Comparison of ENCODE assay signal across 29 mouse cellular contexts in genomic region chr10:21156953-21157499, GRCm38 (mm10). TPM values are rescaled to one million over a fixed set of nuclear protein-coding genes. Genes with fewer than 3 reads are reported as not detected.
DNase-seq lines count a peak whose midpoint lies in the region; ATAC-seq and TF ChIP-seq lines count a peak whose summit lies in the region.
"Had no signal": no experiment of that assay in that cellular context is flagged by ENCODE, and none has a peak within 500 bp of the region (broad histone marks: within the 10 kb centered on the region; RNA-seq: fewer than 3 reads in every experiment).

No protein-coding gene starts in this region.

- no peak overlapping the region for H3K4me3 ChIP-seq in CH12.LX (replicated peaks in 1 of 3; ENCODE audit: low read depth in 2 of 3, low read length in 2 of 3, poor library complexity in 1 of 3)
- no peak overlapping the region for H3K4me3 ChIP-seq in liver, postnatal 0 days (ENCODE audit: low read depth, low read length)
- no peak overlapping the region for H3K4me3 ChIP-seq in hindbrain, embryonic 10.5 days
- H3K4me3 ChIP-seq: embryonic facial prominence, embryonic 13.5 days; forebrain, embryonic 10.5 days; gastrocnemius, adult 2 months; intestine, embryonic 15.5 days; limb, embryonic 10.5 days; limb, embryonic 15.5 days; lung, embryonic 15.5 days; midbrain, embryonic 15.5 days; neural tube, embryonic 15.5 days had no signal

- dilution Hi-C loops in CH12.LX (cut with MboI; ENCODE audit: extremely low pct_ligation_motif_present, extremely low pct_unique_long_range_greater_than_20kb, low sequenced_read_pairs) = no loop called here

- peaks cover 6 to 61% of the 10 kb centered on the region in 2 experiments for H3K4me1 ChIP-seq in CH12.LX (ENCODE audit: control insufficient read depth in 1 of 2, insufficient read depth in 2 of 2)
- peaks cover 31% of the 10 kb centered on the region; the same call in 1 of the 2 replicates for H3K4me1 ChIP-seq in liver, postnatal 0 days (ENCODE audit: insufficient read depth)
- peaks cover 32% of the 10 kb centered on the region for H3K4me1 ChIP-seq in hindbrain, embryonic 10.5 days (replicated peaks)

- no peak overlapping the region for H3K4me2 ChIP-seq in CH12.LX (ENCODE audit: insufficient read depth, low read depth, poor library complexity, severe bottlenecking)
- peak overlapping the region; percentile 13; the same call in 1 of the 2 replicates for H3K4me2 ChIP-seq in liver, postnatal 0 days (ENCODE audit: low read depth, low read length)
- H3K4me2 ChIP-seq: embryonic facial prominence, embryonic 13.5 days; limb, embryonic 15.5 days; midbrain, embryonic 15.5 days; neural tube, embryonic 15.5 days had no signal

- TF ChIP-seq EP300 in CH12.LX (IDR thresholded peaks at IDR 0.05; ENCODE audit: low read length) = no peak
- TF ChIP-seq EP300 in liver, postnatal 0 days (IDR thresholded peaks at IDR 0.05; ENCODE audit: low read depth) = no peak

- H3K9me3 ChIP-seq in CH12.LX (replicated peaks; ENCODE audit: low read length) = peaks cover under 1% of the 10 kb centered on the region
- no peaks in the 10 kb centered on the region for H3K9me3 ChIP-seq in liver, postnatal 0 days (ENCODE audit: low read length)
- H3K9me3 ChIP-seq in hindbrain, embryonic 10.5 days = no peaks in the 10 kb centered on the region
- H3K9me3 ChIP-seq: embryonic facial prominence, embryonic 13.5 days; forebrain, embryonic 10.5 days; intestine, embryonic 15.5 days; limb, embryonic 10.5 days; limb, embryonic 15.5 days; lung, embryonic 15.5 days; midbrain, embryonic 15.5 days; neural tube, embryonic 15.5 days had no signal

- H3K27ac ChIP-seq in CH12.LX (ENCODE audit: insufficient read depth, low read depth) = no peak overlapping the region
- H3K27ac ChIP-seq in liver, postnatal 0 days (ENCODE audit: low read depth) = no peak overlapping the region
- H3K27ac ChIP-seq in hindbrain, embryonic 10.5 days = no peak overlapping the region
- H3K27ac ChIP-seq: embryonic facial prominence, embryonic 13.5 days; forebrain, embryonic 10.5 days; gastrocnemius, adult 2 months; intestine, embryonic 15.5 days; kidney, postnatal 0 days; limb, embryonic 10.5 days; limb, embryonic 15.5 days; lung, embryonic 15.5 days; midbrain, embryonic 15.5 days; neural tube, embryonic 15.5 days had no signal

- no peaks in the 10 kb centered on the region for H3K27me3 ChIP-seq in CH12.LX (replicated peaks)
- peaks cover 11% of the 10 kb centered on the region; the same call in 1 of the 2 replicates for H3K27me3 ChIP-seq in liver, postnatal 0 days (ENCODE audit: insufficient read depth, low read length)
- peaks cover 47% of the 10 kb centered on the region for H3K27me3 ChIP-seq in hindbrain, embryonic 10.5 days (ENCODE audit: insufficient read depth, poor library complexity, severe bottlenecking)

- TF ChIP-seq RAD21 in CH12.LX (IDR thresholded peaks at IDR 0.05; ENCODE audit: low read depth, low read length) = no peak

- no peak for ATAC-seq in liver, postnatal 0 days
- ATAC-seq: forebrain, embryonic 16.5 days; hindbrain, embryonic 16.5 days; intestine, embryonic 15.5 days; midbrain, embryonic 15.5 days had no signal

- in situ Hi-C loops in CH12.LX (cut with MboI; ENCODE audit: low pct_ligation_motif_present, low pct_unique_long_range_greater_than_20kb, low sequenced_read_pairs) = no loop called here

- DNase-seq in lung, postnatal 36 days = peak; percentile 17
- no peak for DNase-seq in lung, postnatal 10 days
- peak; percentile 45 for DNase-seq in CH12.LX (ENCODE audit: extremely low read depth)
- peak; percentile 25 for DNase-seq in Muller cell, postnatal 12 days (ENCODE audit: inconsistent ontology term)
- no peak for DNase-seq in liver, postnatal 0 days
- no peak for DNase-seq in kidney, postnatal 36 days
- DNase-seq in hindbrain, embryonic 10.5 days (ENCODE audit: low spot score) = no peak
- DNase-seq: adrenal gland, postnatal 14 days; cerebellum, adult 11-12 months; cerebellum, adult 9-11 months; embryo, embryonic 11 days; gastrocnemius, adult 2 months; gastrocnemius, postnatal 36 days; heart, postnatal 14 days; kidney, adult 2 months; lung, postnatal 4 days; right cerebral cortex, postnatal 25 days; thymus, postnatal 36 days had no signal

- H3K36me3 ChIP-seq in CH12.LX (replicated peaks in 1 of 2; ENCODE audit: control insufficient read depth in 1 of 2, insufficient read depth in 1 of 2, low read length in 1 of 2) = peaks cover 19 to 36% of the 10 kb centered on the region in 2 experiments
- no peaks in the 10 kb centered on the region for H3K36me3 ChIP-seq in liver, postnatal 0 days (replicated peaks; ENCODE audit: insufficient read depth, low read length)
- H3K36me3 ChIP-seq in hindbrain, embryonic 10.5 days = peaks cover 21% of the 10 kb centered on the region
- H3K36me3 ChIP-seq: embryonic facial prominence, embryonic 13.5 days; intestine, embryonic 15.5 days; limb, embryonic 15.5 days; midbrain, embryonic 15.5 days; neural tube, embryonic 15.5 days had no signal

- peaks cover 15% of the 10 kb centered on the region for H3K79me2 ChIP-seq in CH12.LX (replicated peaks; ENCODE audit: control insufficient read depth, extremely low read depth, insufficient read depth, poor library complexity, severe bottlenecking)

- TF ChIP-seq CTCF in CH12.LX (conservative IDR thresholded peaks at IDR 0.05 in 1 of 2, IDR thresholded peaks at IDR 0.05 in 1 of 2; ENCODE audit: low read depth in 2 of 2, low read length in 2 of 2) = no peak
- no peak for TF ChIP-seq CTCF in liver, postnatal 0 days (IDR thresholded peaks at IDR 0.05; ENCODE audit: low read depth)

- no peak overlapping the region for H3K9ac ChIP-seq in CH12.LX (ENCODE audit: insufficient read depth, low read depth)
- no peak overlapping the region for H3K9ac ChIP-seq in liver, postnatal 0 days (replicated peaks)
- H3K9ac ChIP-seq: embryonic facial prominence, embryonic 13.5 days; intestine, embryonic 15.5 days; limb, embryonic 15.5 days; lung, embryonic 15.5 days; midbrain, embryonic 15.5 days; neural tube, embryonic 15.5 days had no signal

- TF ChIP-seq POLR2A in CH12.LX (IDR thresholded peaks at IDR 0.05; ENCODE audit: low read depth, low read length) = no peak

- 29% methylated on average over 5 of the region's 5 CpGs for WGBS in liver, postnatal 0 days (ENCODE audit: insufficient replicate concordance)
- WGBS in hindbrain, embryonic 10.5 days = 85% methylated on average over 5 of the region's 5 CpGs

TF ChIP-seq in CH12.LX, 34 proteins besides CTCF, POLR2A, EP300 and RAD21:
- TF ChIP-seq JUND (conservative IDR thresholded peaks at IDR 0.05; ENCODE audit: low read depth, low read length) = no peak
- no peak for TF ChIP-seq RCOR1 (conservative IDR thresholded peaks at IDR 0.05; ENCODE audit: low read depth, low read length)
- no peak for TF ChIP-seq ZC3H11A (IDR thresholded peaks at IDR 0.05; ENCODE audit: low read depth, low read length)
- peak; percentile 54; the same call in 1 of the 2 replicates for TF ChIP-seq ZNF384 (IDR thresholded peaks at IDR 0.05; ENCODE audit: low read depth, low read length)
- TF ChIP-seq MXI1 (IDR thresholded peaks at IDR 0.05; ENCODE audit: low read depth, low read length) = peak; percentile 82; the same call in 1 of the 2 replicates
- TF ChIP-seq KAT2A (IDR thresholded peaks at IDR 0.05; ENCODE audit: insufficient replicate concordance, low read length) = no peak
- TF ChIP-seq ZMIZ1 (IDR thresholded peaks at IDR 0.05; ENCODE audit: low read depth, low read length) = no peak
- TF ChIP-seq IRF4 (IDR thresholded peaks at IDR 0.05; ENCODE audit: low read depth, low read length) = 0 out of 2 replicates have a peak, but pooled peaks have one; percentile 14
- no peak for TF ChIP-seq USF1 (IDR thresholded peaks at IDR 0.05; ENCODE audit: low read depth, low read length)
- peak; percentile 59; the same call in 1 of the 2 replicates for TF ChIP-seq MAX (IDR thresholded peaks at IDR 0.05; ENCODE audit: low read length)
- peak; percentile 56; the same call in 1 of the 2 replicates for TF ChIP-seq MYC (IDR thresholded peaks at IDR 0.05; ENCODE audit: low read depth, low read length)
- TF ChIP-seq CHD2 (IDR thresholded peaks at IDR 0.05; ENCODE audit: low read length) = no peak
- peak; percentile 20; the same call in 1 of the 2 replicates for TF ChIP-seq BHLHE40 (IDR thresholded peaks at IDR 0.05; ENCODE audit: low read depth, low read length)
- 0 out of 2 replicates have a peak, but pooled peaks have one; percentile 11 for TF ChIP-seq CHD1 (IDR thresholded peaks at IDR 0.05; ENCODE audit: low read depth, low read length)

RNA-seq across cellular contexts. Expression of gene Myb, which starts 3.8 kb away (rescaled TPM):
- total RNA-seq in CH12.LX (2012; rRNA removed) (11.1 and 16.5 TPM in 2 replicates), CH12.LX (2014; rRNA removed) (19.1 and 21.1 TPM in 2 replicates)
- polyA plus RNA-seq in CH12.LX (2012; ENCODE audit: insufficient read length, low read depth) = 18.5 and 24.0 TPM in 2 replicates
- 10.0 and 11.1 TPM in 2 replicates for polyA plus RNA-seq in liver, postnatal 0 days (2015; fragmentation: Nextera tagmentation; extraction: Ambion mirVana)
- 4.3 and 5.7 TPM in 2 replicates for polyA plus RNA-seq in hindbrain, embryonic 10.5 days (2016; fragmentation: Nextera tagmentation; extraction: Ambion mirVana)
- total RNA-seq: gastrocnemius, adult 2 months had no signal

Comparison
In these comparisons a context has a peak if more than half of its experiments do, and no peak if none do; other contexts are left out.
1. DNase-seq: peak in lung, postnatal 36 days (single experiment), CH12.LX (single experiment) and Muller cell, postnatal 12 days (single experiment); none in lung, postnatal 10 days (single experiment), liver, postnatal 0 days (single experiment), kidney, postnatal 36 days (0 of 2) and hindbrain, embryonic 10.5 days (single experiment).